Mouse (Mus musculus): ENCODE measurements around the gene Gcc1. TPM values are rescaled to one million over a fixed set of nuclear protein-coding genes. Genes with fewer than 3 reads are reported as not detected.

Gcc1 gene
- total RNA-seq, 2 experiments from 2014 or later: 8.5 to 19.5 TPM

- ATAC-seq (replicated peaks; ENCODE audit: low FRiP score, poor library complexity, severe bottlenecking): peak; percentile 41
Measured at GRCm38 (mm10) chr6:28423313-28423712, 4.9 kb downstream of the Gcc1 start, which contains the start of gene Arf5. Gene Arf5 (plus strand): TSS chr6:28423560.

- ATAC-seq (replicated peaks; ENCODE audit: low FRiP score, poor library complexity, severe bottlenecking): no peak
Measured at GRCm38 (mm10) chr6:28422651-28423290, 5.4 kb downstream of the Gcc1 start.

DNA sequence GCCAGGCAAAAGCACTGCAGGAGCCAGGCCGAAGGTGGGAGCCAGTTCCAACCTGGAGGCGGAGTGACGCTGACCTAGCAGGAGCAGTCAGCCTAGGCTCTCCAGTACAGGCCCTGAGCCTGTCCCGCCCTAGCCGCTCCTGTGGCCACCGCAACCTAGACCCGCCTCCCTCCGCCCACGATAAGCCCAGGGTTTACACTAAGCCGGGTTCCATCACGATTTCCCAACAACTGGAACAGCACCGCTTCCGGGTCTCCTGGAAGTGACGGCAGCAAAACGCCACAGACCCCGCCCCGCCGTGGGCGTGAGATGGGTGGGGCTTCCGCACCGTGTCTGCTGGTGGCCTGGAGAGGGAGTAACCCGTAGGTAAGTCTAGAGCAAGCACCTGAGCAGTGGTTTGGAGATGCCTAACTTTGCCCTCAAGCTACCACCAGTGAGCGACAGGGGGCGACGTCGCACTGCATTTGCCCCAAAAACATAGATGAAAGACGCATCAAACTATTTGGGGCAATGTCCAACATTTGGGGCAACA, 6.7 kb downstream of the Gcc1 start:
- ATAC-seq (replicated peaks; ENCODE audit: low FRiP score, poor library complexity, severe bottlenecking): peak; percentile 79

DNA sequence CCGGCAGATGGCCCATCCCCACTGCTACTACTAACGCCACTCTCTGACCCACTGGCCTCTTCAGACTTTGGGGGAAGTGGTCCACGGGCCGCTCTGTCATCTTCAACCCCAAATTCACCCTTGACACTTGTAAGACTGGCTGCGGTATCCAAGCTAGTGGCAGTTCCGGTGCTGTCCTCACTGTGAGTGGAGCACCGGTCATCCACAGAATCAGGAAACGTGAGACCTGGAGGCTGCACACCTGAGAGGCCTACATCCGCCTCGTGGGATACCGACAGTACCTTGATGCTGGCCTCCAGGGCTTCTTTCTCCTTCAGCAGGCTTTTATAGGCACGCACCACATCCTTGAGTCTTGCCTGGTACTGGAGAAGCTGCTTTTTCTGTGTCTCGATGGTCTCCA, 7.3 kb downstream of the Gcc1 start:
- no peak for ATAC-seq (replicated peaks; ENCODE audit: low FRiP score, poor library complexity, severe bottlenecking)

GRCm38 (mm10) chr6:28420361-28420760, 7.8 kb downstream of the Gcc1 start:
- no peak for ATAC-seq (replicated peaks; ENCODE audit: low FRiP score, poor library complexity, severe bottlenecking)

DNA sequence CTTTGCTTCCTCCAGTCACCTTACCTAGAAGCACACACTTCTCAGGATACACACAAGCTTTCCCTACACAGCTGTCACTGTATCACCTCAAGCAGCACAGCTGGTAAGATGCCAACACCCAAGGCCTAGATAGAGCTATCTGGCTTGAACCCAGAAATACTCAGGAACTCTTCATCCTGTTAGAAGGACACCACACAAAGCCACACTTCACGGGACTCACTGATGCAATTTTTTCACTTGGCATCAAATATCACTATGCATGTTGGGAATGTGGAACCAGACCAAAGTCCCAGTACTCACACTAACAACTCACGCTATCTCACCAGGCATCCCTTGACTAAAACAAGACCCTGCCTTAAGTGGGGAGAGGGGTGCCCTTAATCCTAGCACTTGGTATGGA, 8.5 kb downstream of the Gcc1 start:
- ATAC-seq (replicated peaks; ENCODE audit: low FRiP score, poor library complexity, severe bottlenecking): no peak

GRCm38 (mm10) chr6:28418449-28418848, 9.7 kb downstream of the Gcc1 start:
- ATAC-seq (replicated peaks; ENCODE audit: low FRiP score, poor library complexity, severe bottlenecking): no peak

DNA sequence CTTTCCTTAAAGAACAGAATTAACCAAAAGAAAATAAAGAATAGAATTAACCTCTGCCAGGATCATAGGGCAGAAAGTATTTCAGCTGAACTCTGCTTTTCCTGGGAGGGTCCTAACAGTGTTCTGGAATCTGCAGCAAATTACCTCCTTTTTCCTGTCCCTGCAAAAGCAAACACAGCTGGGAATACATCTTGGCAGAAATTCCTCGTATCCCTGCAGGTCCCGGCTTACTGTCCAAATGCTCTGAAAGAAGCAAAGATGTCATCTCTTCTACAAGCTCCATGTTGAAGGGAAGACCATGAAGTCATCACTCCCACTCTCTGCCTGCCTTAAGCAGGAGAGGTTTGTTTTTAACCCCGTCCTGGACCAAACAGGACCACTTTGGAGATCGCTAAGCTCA, 11.2 kb downstream of the Gcc1 start:
- no peak for ATAC-seq (replicated peaks; ENCODE audit: low FRiP score, poor library complexity, severe bottlenecking)

DNA sequence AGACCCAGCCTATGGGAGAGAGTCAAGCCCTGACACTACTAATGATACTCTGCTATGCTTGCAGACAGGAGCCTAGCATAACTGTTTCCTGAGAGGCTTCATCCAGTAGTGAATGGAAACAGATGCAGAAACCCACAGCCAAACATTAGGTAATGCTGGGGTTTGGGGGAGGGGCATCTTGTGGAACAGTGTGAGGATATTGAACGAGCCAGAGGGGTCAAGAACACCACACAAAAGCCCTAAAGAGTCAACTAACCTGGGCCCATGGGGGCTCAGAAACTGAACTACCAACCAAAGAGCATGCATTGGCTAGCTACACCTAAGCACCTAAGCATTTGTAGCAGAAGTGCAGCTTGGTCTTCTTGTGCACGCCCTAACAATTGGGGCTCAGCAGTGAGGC, 17.0 kb downstream of the Gcc1 start:
- no peak for ATAC-seq (replicated peaks; ENCODE audit: low FRiP score, poor library complexity, severe bottlenecking)

GRCm38 (mm10) chr6:28410053-28410452, 18.1 kb downstream of the Gcc1 start:
- no peak for ATAC-seq (replicated peaks; ENCODE audit: low FRiP score, poor library complexity, severe bottlenecking)

GRCm38 (mm10) chr6:28399791-28400190, 28.4 kb downstream of the Gcc1 start:
- ATAC-seq (replicated peaks; ENCODE audit: low FRiP score, poor library complexity, severe bottlenecking): peak; percentile 67; the same call in 1 of the 2 replicates

DNA sequence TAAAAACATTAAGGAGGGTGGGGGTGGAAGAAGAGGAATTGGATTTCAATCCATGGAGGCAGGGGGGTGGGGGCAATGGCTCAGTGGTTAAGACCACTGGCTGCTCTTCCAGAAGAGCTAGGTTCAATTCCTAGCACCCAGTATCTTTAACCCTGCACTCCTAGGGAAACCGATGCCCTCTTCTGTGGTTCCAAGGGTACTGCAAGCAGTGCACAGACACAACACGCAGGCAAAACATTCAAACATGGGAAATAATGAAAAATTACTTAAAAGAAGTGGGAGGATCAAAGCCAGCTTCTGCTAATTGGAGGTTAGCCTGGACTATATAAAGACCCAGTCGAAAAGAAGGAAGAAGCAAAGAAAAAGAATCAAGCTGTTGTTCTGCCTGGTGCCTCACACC, 29.5 kb downstream of the Gcc1 start:
- no peak for ATAC-seq (replicated peaks; ENCODE audit: low FRiP score, poor library complexity, severe bottlenecking)

DNA sequence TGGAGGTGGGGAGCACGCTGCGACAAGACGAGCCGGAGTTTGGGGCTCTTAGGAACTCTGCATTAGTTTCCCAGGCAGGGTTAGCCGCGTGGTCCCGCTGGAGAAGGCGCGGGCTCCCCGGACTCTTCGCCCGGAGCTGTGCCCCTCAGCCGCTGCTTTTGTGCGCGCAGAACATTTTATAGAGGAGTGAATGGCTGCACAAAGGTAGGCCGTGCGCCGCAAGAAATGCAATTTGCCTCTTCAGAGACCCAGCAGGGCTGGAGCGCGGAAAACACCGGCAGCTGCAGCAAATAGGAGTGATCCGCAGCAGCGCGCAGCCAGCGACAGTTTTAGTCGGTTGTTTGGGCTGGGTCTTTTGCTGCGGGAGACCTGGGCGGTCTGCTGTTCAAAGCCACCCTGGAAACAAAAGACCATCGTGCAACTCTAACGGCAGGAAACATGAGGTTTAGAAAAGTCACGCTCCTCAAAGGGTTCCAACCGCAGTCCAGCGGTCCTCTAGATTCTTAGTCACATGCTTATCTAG, 30.4 kb downstream of the Gcc1 start, which contains the start of gene Zfp800:
Zfp800 (minus strand) TSS at position 325 of the 523 bp plus-strand sequence.
- no peak for ATAC-seq (replicated peaks; ENCODE audit: low FRiP score, poor library complexity, severe bottlenecking)

DNA sequence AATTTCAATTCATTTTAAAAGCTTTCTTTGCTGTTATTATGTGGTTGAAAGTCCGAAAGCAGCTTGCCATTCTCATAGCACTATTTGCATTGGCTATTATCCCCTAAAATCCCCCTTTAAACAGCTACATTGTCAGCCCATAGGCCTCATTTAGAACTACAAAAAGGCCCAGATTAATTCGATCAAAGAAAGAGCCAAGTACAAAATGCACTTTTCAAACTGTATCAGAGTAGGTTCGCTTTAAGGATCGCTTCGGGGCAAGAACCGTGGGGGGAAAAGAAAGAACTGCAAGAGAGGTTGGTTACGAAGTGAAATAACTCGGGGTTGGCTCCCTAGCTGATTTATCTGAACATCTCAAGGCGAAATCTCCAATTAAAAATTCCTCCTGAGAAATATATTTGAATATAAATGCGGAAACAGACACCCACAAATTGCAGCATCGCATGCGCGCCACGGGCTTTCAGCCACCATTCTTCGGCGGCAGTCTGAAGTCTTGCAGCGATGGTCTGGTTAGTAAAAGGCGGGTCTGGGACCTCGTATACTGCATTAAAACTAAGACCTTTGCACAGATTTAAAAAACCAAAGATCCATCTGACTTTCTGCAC, 31.2 kb downstream of the Gcc1 start:
- ATAC-seq (replicated peaks; ENCODE audit: low FRiP score, poor library complexity, severe bottlenecking): no peak

DNA sequence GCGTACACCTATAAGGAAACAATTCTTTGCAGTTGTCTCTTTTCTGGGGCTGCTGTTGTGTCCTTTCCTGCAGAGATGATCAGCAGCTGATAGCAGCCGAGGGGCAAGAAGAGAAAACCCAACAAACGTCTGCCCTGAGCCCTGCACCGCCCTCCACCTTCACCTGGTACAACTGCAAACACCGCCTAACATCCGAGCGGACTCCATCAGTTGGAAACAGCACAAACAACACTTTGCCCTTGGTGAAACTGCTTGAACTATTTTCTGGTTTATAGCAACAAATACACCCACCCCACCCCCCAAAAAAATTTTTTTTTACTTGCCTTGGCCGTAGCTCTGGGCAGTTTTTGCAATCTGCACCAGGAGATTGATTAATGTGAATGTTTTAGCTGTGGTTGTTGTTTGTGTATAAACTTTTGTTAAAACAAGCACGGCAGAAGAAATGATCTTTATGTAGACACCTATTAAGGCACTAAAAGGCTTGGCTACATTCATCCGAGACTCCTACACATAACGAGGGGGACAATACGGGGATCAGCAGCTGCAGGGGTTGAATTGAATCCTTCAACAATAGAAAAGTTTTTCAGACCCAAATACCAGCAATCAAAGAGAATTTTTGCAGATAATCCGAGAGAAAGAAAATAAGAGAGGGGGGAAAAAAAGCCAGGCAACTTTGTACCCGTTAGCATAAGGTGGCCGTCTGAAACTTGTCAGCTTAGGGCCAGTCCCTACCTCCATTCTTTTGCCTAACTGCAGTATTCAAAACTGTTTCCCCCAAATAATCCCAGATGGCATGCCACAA, 31.9 kb downstream of the Gcc1 start:
- no peak for ATAC-seq (replicated peaks; ENCODE audit: low FRiP score, poor library complexity, severe bottlenecking)

GRCm38 (mm10) chr6:28389038-28389437, 39.2 kb downstream of the Gcc1 start:
- ATAC-seq (replicated peaks; ENCODE audit: low FRiP score, poor library complexity, severe bottlenecking): no peak

DNA sequence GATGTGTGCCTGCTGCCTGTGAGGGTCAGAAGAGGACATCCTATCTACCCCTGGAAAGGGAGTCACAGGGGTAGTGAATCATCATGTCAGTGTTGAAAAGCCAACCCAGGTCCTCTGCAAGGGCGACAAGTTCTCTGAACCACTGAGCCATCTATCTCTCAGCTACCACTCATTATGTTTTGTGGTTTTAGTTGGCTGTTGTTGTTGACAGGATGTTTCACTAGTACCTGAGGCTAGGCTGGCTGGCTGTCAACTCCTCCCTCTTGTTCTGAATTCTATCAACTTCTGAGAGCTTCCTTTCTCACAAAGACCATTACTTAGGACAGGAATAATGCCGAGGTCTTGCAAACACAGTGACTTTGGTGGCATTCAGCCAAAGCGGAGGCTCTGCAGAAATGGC, 43.0 kb downstream of the Gcc1 start:
- no peak for ATAC-seq (replicated peaks; ENCODE audit: low FRiP score, poor library complexity, severe bottlenecking)

DNA sequence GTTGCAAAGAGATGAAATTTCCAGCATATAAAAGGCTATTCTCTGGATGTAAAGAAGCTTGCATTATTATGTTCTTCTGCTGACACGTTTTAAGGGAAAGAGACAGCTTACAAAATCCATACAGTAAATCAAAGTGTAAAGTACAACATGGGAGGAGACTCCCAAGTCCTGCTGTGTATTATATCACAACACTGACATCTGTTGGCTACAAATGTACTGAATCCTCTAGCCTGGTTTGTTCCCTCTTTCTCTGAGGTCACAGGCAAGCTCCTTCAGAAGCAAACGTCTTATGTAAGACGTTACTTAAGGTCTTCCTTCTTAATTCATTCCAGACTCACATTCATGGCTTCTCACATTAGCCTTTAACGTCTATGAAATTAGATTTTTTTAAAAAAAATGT, 46.2 kb downstream of the Gcc1 start:
- ATAC-seq (replicated peaks; ENCODE audit: low FRiP score, poor library complexity, severe bottlenecking): no peak

DNA sequence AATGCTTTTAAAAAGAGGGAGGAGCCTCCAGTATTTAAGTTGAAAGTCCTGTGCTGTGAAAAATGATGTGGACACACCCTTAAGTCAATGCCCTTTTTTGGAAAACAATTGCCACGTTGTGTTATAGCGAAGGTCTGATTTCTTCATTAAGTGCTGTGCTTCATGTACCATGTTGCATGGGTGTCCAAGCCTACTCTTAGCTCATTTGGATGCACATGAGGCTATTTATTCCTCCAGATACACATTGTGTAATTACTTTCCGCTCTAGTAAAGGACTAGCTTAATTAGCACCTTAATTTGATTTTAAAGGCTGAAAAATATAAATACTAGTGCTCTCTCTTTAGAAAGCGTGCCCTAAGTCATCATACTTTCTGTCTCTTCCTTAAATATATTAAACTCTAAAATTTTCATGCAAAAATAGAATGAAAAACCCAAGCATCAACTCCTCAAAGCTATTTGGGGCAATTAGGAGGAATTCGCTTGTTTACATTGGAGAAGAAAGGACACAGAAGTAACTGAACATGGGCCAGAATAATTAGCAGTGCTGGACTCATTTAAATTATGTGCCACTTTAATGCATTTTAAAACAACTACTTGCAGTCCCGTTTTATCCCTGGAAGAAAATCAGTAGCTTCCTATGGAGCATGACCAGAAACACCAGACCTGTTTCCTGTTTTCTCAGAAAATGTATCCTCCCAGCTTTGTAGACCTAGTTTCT, 58.1 kb downstream of the Gcc1 start:
- ATAC-seq (replicated peaks; ENCODE audit: low FRiP score, poor library complexity, severe bottlenecking): no peak

GRCm38 (mm10) chr6:28367575-28367974, 60.6 kb downstream of the Gcc1 start:
- no peak for ATAC-seq (replicated peaks; ENCODE audit: low FRiP score, poor library complexity, severe bottlenecking)
